Mouse (Mus musculus): ENCODE results near the gene L1td1. TPM values are rescaled to one million over a fixed set of nuclear protein-coding genes. Genes with fewer than 3 reads are reported as not detected.

Gene L1td1
- polyA plus RNA-seq, 1 experiment from 2014 or later = not detected

Other genes starting within 250 kb of the L1td1 start
- gene Kank4, start 90.8 kb downstream of the L1td1 start, polyA plus RNA-seq (2015; fragmentation: Nextera tagmentation; extraction: Ambion mirVana) = 0.05 and 0.12 TPM in 2 replicates
- not detected in 2 replicates for gene I0C0044D17Rik, start 97.1 kb downstream of the L1td1 start, polyA plus RNA-seq (2015; fragmentation: Nextera tagmentation; extraction: Ambion mirVana)
- 41.1 and 41.7 TPM in 2 replicates for gene Usp1, start 197.1 kb downstream of the L1td1 start, polyA plus RNA-seq (2015; fragmentation: Nextera tagmentation; extraction: Ambion mirVana)

Data from liver, embryonic 16.5 days (tissue).